Mouse (Mus musculus): ENCODE data around the gene Snd1. TPM values are rescaled to one million over a fixed set of nuclear protein-coding genes. Genes with fewer than 3 reads are reported as not detected.

The Snd1 gene
- total RNA-seq, 2 experiments from 2014 or later: 115 to 117 TPM

DNA sequence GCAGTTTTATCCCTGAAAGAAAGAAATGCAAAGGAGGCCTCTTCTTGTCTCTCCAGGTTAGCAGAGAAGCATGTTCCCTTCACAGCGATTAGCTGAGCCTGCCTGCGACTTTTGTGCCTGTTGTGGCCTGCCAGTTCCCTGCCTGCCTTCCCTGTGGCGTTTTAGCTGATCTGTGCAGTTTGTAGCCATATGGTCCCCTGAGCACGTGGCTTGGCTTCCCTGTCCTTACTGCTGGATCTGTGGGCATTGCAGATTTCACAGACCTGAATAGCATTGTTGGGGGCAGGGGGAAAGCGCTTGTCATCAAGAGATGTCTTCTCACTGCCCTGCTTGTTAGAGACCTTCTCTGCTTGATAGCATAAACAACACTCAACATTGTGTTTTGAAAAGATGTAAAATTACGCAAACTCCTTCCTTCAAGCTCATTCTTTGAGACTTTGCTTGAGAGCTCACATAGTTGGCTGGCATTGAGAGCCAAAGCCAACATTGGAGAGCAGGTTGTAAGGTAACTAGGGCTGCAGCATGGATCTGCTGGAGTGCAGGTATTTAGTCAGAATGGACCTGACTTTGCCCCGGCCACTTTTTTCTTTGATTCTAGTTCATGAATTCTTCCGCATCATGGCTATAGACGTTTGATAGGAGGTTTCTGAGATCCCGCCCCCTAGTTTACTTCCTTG is 63.0 kb downstream of the Snd1 start:
- peak; percentile 84 to 93 for DNase-seq (ENCODE audit: low spot score in 2 of 2)

DNA sequence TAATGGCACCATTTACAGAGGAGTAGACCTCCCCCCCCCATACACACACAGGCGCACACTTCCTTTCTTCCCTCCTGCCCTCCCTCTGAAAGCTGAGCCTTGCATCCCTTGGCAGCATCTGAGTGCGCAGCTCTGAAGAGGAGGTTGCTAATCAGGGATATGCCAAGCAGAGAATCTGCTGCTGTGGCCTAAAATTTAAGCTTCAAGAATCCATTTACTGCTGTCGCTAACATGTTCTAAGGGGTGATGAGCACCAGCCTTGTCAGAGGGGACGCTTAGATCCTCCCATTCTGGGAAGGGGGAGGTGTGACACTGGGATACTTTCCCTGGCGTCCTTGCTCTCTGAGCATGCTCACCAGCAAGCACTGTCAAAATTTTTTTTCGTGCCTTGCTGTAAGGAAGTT is 67.4 kb downstream of the Snd1 start:
- peak; percentile 52 to 73 for DNase-seq (ENCODE audit: low spot score in 2 of 2)

- peak in 1 of 2 experiments; percentile 44 for DNase-seq (ENCODE audit: low spot score in 2 of 2)
Observed at GRCm38 (mm10) chr6:28546943-28547342, 72.0 kb downstream of the Snd1 start.

DNA sequence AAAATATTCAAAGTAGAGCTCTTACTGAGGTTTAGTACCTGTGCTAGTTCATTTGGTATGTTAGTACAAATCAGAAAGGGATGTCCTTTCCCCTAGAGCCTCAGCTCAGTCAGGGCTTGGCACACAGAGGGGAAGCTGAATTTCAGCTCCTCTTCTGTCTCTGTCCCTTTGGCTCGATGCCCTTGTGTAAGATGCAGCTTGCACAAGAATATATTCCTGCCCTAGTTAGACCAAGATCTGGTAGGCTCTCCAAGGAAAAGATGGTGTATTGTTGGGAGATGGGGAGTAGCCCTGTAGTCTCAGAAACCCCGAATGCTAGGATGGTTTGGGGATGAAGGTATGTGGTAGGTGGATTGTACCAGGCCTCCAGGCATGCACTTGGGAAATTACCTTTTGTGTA is 74.4 kb downstream of the Snd1 start:
- no peak for DNase-seq (ENCODE audit: low spot score in 2 of 2)

- DNase-seq (ENCODE audit: low spot score in 2 of 2): no peak
Observed at GRCm38 (mm10) chr6:28550255-28551004, 75.5 kb downstream of the Snd1 start.

GRCm38 (mm10) chr6:28554470-28554869 is 79.5 kb downstream of the Snd1 start:
- no peak for DNase-seq (ENCODE audit: low spot score in 2 of 2)

DNA sequence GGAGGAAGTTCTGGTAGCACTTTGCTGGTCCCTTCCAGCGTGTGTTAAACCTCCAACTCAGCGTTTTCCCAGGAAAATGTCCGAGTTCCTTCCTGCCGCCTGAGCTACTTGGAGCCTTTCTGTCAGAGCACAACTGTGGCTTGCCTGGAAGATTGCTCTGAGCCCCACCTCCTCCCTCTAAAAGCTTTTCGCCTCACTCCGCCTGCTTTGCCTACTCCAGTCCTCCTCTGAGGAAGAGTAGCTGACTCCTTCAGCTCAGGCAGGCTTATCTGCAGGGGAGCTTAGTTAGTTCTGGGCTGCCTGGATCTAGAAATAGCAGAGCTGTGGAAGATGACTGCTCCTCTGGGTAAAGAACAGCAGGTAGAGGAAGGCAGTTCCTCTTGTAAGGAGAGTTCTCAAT is 80.1 kb downstream of the Snd1 start:
- no peak for DNase-seq (ENCODE audit: low spot score in 2 of 2)

- DNase-seq (ENCODE audit: low spot score in 2 of 2): no peak
Observed at GRCm38 (mm10) chr6:28555428-28555827, 80.5 kb downstream of the Snd1 start.

DNA sequence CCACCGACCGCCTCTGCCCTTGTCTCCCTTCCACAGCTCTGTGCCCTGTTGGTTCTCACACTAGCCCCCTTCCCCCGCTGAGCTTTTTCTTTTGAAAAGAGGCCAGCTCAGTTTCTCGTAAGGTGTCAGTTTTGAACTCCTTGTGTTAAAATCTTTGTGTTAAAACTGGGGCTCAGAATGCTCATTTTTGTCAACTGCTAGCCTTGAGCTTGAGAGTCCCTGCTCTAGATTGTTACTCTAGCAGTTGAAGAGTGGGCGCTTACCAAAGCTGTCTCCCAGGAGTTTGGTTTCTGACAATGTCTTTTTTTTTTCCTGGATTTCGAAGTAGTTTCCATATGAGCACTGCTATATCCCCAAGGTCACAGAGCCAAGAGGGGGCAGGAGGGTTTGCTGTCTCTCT is 82.8 kb downstream of the Snd1 start:
- DNase-seq (ENCODE audit: low spot score in 2 of 2): no peak

DNA sequence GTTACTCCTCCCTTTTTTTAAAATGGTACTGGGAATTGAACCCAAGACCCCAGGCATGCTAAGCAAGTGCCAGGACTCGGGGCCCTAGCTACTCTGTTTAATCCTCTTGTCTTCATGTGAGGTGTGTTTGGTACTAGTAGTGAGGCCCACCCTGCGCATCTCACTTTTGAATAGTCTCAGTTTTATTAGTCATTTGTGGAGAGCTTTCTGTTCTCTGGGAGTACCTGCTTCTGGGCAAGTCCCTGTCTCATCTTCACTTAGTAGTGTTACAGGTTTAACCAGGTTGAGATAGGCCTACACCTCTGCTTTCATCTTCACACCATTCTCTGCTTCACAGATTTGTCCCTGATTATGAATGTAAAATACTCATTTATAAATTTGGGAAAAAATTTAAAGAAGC is 84.5 kb downstream of the Snd1 start:
- DNase-seq (ENCODE audit: low spot score in 2 of 2): no peak

GRCm38 (mm10) chr6:28561291-28561995 is 86.5 kb downstream of the Snd1 start:
- DNase-seq (ENCODE audit: low spot score in 2 of 2): no peak

DNA sequence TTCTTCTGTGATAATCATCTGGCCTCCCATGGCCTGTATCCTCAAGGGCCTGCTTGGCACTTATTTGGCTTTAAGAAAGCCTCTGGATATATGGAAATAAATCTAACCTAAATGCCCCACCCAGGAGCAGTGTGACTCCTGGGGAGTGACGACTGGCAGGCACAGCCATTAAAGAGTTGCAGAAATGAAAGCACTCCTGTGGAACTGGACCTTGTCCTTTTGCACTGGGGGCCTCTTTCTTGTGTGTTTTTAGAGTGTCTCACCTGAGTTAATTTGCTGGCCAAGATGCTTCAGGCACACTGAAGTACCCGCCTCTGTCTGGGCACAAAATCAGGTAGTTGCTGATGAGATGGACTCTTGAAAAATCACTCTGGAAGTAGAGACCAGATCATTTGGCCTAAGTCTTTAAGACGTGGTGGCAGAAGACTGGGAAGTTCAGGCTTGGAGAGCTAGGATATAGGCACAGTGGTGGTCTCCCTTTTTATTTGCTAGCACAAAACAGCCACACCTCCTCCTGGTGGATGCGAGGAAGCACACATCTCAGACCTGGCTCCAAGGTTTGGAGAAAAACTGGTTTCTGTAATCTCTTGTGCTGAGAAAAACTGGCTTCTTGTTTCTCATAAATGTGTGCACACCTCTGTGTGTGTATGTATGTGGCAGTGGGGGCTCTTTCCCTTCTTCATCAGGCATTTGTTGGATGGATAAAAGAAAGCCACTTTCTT is 87.5 kb downstream of the Snd1 start:
- no peak for DNase-seq (ENCODE audit: low spot score in 2 of 2)

DNA sequence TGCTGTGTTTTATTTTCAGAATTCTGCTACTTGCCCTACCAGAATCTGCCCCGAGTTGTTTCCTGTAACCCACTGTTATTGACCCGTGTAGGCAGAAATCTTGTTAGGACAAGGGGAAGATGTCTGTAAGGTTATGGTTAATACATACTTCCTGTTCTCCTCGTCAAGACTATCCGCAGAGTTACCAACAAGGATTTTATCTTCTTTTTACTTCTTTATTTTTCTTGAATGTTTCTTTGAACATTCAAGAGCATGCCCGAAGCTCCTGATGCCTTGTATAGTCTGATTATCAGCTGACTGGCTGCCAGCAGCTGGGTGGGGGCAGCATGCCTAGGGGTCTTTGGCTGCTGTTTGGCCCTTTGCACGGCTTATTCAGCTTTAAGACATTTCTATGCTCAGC is 93.0 kb downstream of the Snd1 start:
- DNase-seq (ENCODE audit: low spot score in 2 of 2): no peak

DNA sequence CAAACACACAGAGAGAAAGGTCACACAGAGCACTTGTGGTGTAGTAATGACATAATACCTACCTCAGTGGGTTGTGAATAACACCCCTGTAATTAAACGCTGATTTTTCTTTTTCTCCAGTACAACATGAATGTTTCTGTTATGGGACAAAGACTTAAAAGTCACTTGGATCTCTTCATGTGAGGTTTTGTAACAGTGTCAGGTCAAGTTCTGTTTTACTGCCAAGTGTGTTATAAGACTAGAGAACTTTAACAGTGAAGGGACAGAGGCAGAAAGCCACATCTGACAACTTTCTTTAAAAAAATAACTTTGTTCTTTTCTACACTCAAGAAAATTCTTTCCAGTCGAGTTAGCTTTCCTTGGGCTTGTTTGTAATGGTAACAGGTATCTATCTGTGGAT is 97.0 kb downstream of the Snd1 start:
- DNase-seq (ENCODE audit: low spot score in 2 of 2): no peak

DNA sequence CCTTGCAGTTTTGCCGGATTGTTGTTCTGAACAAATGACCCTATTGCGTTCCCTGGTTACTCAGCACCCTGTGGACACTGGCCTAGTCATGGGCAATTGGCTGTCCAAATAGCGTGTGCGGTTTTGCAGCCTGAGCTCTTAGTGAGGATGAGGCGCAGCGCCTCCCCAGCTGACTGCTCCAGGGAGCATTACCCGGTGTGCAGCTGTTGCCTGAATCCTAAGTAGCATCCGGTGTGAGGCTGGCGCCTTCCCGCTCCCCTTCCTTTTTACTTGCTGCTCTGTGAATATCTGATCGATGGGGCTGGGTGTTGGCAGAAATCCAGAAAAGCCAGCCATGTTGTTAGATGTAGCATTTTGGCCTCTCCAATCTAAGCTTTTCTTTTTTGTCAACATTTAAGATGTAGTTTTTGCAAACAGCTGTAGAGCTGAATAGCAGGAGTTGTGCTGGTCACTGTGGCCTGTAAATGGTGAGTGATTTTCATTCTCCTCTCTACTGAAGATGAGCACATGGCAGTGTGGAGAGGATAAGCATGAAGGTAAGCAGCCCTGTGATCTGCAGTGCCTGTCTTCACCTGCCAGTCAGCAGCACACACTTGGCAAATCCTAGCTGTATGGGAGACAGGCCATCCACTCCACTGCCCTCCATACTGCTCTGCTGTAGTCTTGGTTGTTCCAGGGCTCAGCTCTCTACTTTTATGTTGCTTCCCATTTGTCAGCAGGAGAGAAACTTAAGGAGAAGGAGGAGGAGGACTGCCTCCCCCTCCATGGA is 98.2 kb downstream of the Snd1 start:
- peak in 1 of 2 experiments; percentile 42 for DNase-seq (ENCODE audit: low spot score in 2 of 2)

GRCm38 (mm10) chr6:28576356-28577264 is 101.7 kb downstream of the Snd1 start:
- DNase-seq (ENCODE audit: low spot score in 2 of 2): no peak

DNA sequence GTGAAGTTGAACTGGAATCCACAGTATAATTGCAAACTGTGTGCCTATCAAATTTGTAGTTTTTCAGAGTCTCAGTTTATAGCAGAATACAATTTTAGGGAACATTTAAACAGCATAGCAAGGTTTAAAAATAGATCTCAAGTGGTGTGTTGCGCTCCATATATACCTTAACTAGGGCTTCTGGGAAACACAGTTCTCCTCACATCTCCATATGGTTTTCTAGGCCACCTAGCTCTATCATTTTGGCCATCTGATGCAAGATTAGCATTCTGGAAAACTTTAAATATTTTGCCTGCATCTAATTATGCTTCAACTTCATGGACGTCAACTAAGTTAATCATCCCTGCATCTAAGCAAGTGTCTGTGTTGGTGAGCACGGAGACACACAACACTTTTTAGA is 107.9 kb downstream of the Snd1 start:
- no peak for DNase-seq (ENCODE audit: low spot score in 2 of 2)

DNA sequence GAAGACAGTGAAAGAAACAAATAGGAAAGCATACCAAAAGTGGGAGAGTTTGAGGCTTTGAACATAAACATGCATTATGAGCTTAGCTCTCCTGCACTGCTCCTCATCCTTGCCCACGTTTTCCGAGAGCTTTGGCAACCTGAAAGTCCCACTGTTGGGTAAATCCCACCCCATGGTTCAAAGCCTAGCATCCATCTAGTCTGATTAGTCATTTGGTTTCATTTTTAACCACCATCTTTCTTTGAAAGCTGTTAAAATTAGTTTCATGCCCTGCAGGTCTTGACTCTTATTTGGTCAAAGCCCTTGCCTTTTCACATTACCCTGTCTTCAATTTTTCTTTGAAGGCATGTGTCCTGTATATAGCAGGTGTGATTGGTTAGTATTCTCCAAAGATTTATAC is 108.5 kb downstream of the Snd1 start:
- no peak for DNase-seq (ENCODE audit: low spot score in 2 of 2)

DNA sequence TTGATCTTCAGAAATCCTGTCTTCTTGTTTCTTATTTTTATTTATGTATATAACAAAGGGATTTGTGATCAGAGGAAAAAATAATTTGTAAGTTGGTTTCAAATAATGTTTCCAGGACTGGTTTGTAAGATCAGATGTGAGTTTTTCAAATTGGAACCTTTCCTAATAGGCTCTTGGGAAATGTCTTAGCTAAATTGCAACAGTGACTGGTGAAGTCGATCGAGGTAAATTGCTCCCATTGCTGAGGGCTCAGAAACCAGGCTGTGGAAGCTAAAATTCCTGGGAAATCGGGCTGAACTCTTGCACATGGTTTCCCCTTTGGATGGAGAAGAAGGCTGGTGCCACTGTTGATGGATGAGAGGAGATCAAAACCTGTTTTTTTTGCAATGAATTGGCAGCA is 111.9 kb downstream of the Snd1 start:
- DNase-seq (ENCODE audit: low spot score in 2 of 2): no peak

Measured in layer of hippocampus, adult 18-20 months (tissue).